Mouse (Mus musculus): ENCODE results near the gene Calcoco2.

DNA sequence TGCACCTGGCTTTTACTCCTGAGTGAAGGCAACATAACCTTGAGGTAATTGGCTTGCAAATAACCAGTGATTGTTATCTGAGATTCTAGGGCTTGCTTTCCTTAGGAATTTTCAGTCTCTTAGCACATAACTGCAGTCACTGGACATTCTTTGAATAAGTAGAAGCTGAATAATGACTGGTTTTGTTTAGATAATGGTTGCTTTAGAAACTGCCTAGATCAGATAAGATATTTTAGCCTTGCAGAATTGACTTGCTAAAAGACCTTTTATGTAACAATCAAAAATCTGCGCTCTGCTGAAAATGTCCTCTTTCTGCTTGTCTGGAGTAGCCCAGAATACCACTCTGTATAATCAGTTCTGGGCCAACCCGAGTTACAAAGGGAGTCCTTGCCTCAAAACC lies 2.3 kb upstream of the Calcoco2 start:
- TF ChIP-seq CTCF (conservative IDR thresholded peaks at IDR 0.05; ENCODE audit: insufficient read depth, insufficient read length, low read depth, low read length) (no peak), POLR2A (IDR thresholded peaks at IDR 0.05; ENCODE audit: low read depth, low read length) (no peak)
